Mouse (Mus musculus): ENCODE measurements around the gene 4930555G01Rik.
"Not testable (repeated sequence)": the region's sequence is repeated elsewhere in the genome, so short reads cannot be mapped to it uniquely, and the experiment has no call there.

DNA sequence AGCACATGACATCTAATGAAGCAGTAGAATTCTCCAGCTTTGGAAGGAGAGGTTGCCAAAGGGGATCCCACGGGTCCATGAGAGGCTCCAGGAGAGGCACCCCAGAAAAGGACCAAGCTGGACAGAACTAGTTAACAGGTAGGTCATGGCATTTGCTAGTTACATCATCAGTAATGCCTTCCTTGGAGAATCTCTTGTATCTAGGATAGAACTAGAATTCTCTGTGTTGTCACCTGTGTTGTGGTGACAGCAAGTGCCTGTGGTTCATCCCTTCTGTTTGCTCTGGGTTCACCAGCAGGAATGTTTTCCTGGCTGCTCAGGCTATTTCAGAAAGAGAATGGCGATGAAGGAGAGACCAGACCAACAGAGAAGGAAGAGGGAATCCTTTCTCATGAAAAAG, 34.8 kb upstream of the 4930555G01Rik start, which contains the start of gene Gm3298:
- not testable (repeated sequence) for TF ChIP-seq CTCF, POLR2A (IDR thresholded peaks at IDR 0.05; ENCODE audit: insufficient read depth, low read depth, low read length)

Data from olfactory bulb, adult 2 months (tissue).